Mouse (Mus musculus): ENCODE measurements at regions not wholly inside any gene's neighbourhood (a gene's known extent, or its start where the extent isn't known, plus 50 kb on each side); places are given as distances from the start of the nearest gene placed in this dataset.
A peak's percentile ranks its signal among the peaks of the same experiment; 100 is the strongest.

DNA sequence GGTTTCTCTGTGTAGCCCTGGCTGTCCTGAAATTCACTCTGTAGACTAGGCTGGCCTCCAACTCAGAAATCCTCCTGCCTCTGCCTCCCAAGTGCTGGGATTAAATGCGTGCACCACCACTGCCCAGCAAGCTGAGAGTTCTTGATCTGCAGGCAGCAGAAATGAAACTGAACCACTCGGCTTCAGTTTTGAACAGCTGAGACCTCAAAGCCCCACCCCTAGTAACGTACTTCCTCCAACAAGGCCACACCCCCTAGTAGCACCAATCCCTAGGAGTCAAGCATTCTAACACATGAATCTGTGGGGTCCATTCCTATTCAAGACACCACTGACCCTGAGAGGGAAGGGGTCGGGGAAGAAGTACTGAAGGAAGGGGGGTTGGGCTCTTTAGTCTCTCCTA lies 50.8 kb upstream of the Fam222a start:
- DNase-seq (ENCODE audit: extremely low read depth): peak; percentile 48
- Histone ChIP-seq H3K27me3 (replicated peaks) (peaks cover 49% of the 10 kb centered on the region), H3K4me3 (replicated peaks in 1 of 3; ENCODE audit: low read depth in 2 of 3, low read length in 2 of 3, poor library complexity in 1 of 3) (no peak overlapping the region), H3K36me3 (replicated peaks in 1 of 2; ENCODE audit: control insufficient read depth in 1 of 2, insufficient read depth in 1 of 2, low read length in 1 of 2) (no peaks in the 10 kb centered on the region), H3K79me2 (replicated peaks; ENCODE audit: control insufficient read depth, extremely low read depth, insufficient read depth, poor library complexity, severe bottlenecking) (no peaks in the 10 kb centered on the region), H3K4me1 (ENCODE audit: control insufficient read depth in 1 of 2, insufficient read depth in 2 of 2) (peaks cover 2 to 7% of the 10 kb centered on the region in 2 experiments; a peak in 2 of 4 replicates), H3K9me3 (replicated peaks; ENCODE audit: low read length) (peaks cover 7% of the 10 kb centered on the region), H3K27ac (ENCODE audit: insufficient read depth, low read depth) (no peak overlapping the region), H3K9ac (ENCODE audit: insufficient read depth, low read depth) (no peak overlapping the region), H3K4me2 (ENCODE audit: insufficient read depth, low read depth, poor library complexity, severe bottlenecking) (no peak overlapping the region)
- in situ Hi-C loops (cut with MboI; ENCODE audit: low pct_ligation_motif_present, low pct_unique_long_range_greater_than_20kb, low sequenced_read_pairs): no loop called here
- TF ChIP-seq MAX (IDR thresholded peaks at IDR 0.05; ENCODE audit: low read length): no peak
- 0 out of 2 replicates have a peak, but pooled peaks have one; percentile 37 for TF ChIP-seq SIN3A (IDR thresholded peaks at IDR 0.05; ENCODE audit: low read length)
- TF ChIP-seq TCF12 (IDR thresholded peaks at IDR 0.05; ENCODE audit: low read depth, low read length): peak; percentile 28; the same call in 1 of the 2 replicates
- TF ChIP-seq TBP (conservative IDR thresholded peaks at IDR 0.05; ENCODE audit: low read depth, low read length): peak; percentile 79; the same call in 1 of the 2 replicates
- no peak for TF ChIP-seq IRF4 (IDR thresholded peaks at IDR 0.05; ENCODE audit: low read depth, low read length)
- TF ChIP-seq POLR2A (IDR thresholded peaks at IDR 0.05; ENCODE audit: low read depth, low read length): peak; percentile 54
- no peak for TF ChIP-seq CHD1 (IDR thresholded peaks at IDR 0.05; ENCODE audit: low read depth, low read length)
- dilution Hi-C loops (cut with MboI; ENCODE audit: extremely low pct_ligation_motif_present, extremely low pct_unique_long_range_greater_than_20kb, low sequenced_read_pairs): no loop called here

DNA sequence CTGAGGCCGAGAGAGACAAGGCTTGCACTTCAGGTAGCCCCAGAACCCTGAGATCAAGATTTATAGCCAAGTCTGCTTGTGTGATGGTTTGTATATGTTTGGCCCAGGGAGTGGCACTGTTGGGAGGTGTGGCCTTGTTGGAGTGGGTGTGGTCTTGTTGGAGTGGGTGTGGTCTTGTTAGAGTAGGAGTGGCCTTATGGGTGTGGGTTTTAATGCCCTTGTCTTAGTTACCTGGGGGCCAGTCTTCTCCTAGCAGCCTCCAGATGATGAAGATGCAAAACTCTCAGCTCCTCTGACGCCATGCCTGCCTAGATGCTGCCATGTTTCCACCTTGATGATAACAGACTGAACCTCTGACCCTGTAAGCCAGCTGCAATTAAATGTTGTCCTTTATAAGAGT lies 49.8 kb upstream of the Fam222a start:
- Histone ChIP-seq H3K4me1 (ENCODE audit: control insufficient read depth in 1 of 2, insufficient read depth in 2 of 2) (peaks cover 0 to 4% of the 10 kb centered on the region in 2 experiments; a peak in 1 of 4 replicates), H3K9me3 (replicated peaks; ENCODE audit: low read length) (peaks cover 7% of the 10 kb centered on the region), H3K36me3 (replicated peaks in 1 of 2; ENCODE audit: control insufficient read depth in 1 of 2, insufficient read depth in 1 of 2, low read length in 1 of 2) (no peaks in the 10 kb centered on the region), H3K27me3 (replicated peaks) (peaks cover 50% of the 10 kb centered on the region), H3K9ac (ENCODE audit: insufficient read depth, low read depth) (no peak overlapping the region), H3K4me3 (replicated peaks in 1 of 3; ENCODE audit: low read depth in 2 of 3, low read length in 2 of 3, poor library complexity in 1 of 3) (no peak overlapping the region), H3K27ac (ENCODE audit: insufficient read depth, low read depth) (no peak overlapping the region), H3K4me2 (ENCODE audit: insufficient read depth, low read depth, poor library complexity, severe bottlenecking) (no peak overlapping the region), H3K79me2 (replicated peaks; ENCODE audit: control insufficient read depth, extremely low read depth, insufficient read depth, poor library complexity, severe bottlenecking) (no peaks in the 10 kb centered on the region)
- dilution Hi-C loops (cut with MboI; ENCODE audit: extremely low pct_ligation_motif_present, extremely low pct_unique_long_range_greater_than_20kb, low sequenced_read_pairs): no loop called here
- in situ Hi-C loops (cut with MboI; ENCODE audit: low pct_ligation_motif_present, low pct_unique_long_range_greater_than_20kb, low sequenced_read_pairs): no loop called here
- TF ChIP-seq MYC (IDR thresholded peaks at IDR 0.05; ENCODE audit: low read depth, low read length): no peak
- no peak for TF ChIP-seq E2F4 (IDR thresholded peaks at IDR 0.05; ENCODE audit: insufficient replicate concordance, low read depth, low read length)
- TF ChIP-seq IRF4 (IDR thresholded peaks at IDR 0.05; ENCODE audit: low read depth, low read length): no peak
- no peak for TF ChIP-seq ZKSCAN1 (IDR thresholded peaks at IDR 0.05; ENCODE audit: borderline replicate concordance, low read depth, low read length)
- TF ChIP-seq USF1 (IDR thresholded peaks at IDR 0.05; ENCODE audit: low read depth, low read length): no peak
- no peak for TF ChIP-seq NELFE (IDR thresholded peaks at IDR 0.05; ENCODE audit: low read depth, low read length)
- TF ChIP-seq POLR2A (IDR thresholded peaks at IDR 0.05; ENCODE audit: low read depth, low read length): no peak
- no peak for TF ChIP-seq GABPA (IDR thresholded peaks at IDR 0.05; ENCODE audit: insufficient replicate concordance, low read depth, low read length)
- no peak for DNase-seq (ENCODE audit: extremely low read depth)
